Mouse (Mus musculus): ENCODE measurements at regions not wholly inside any gene's neighbourhood (a gene's known extent, or its start where the extent isn't known, plus 50 kb on each side); places are given as distances from the start of the nearest gene placed in this dataset.

DNA sequence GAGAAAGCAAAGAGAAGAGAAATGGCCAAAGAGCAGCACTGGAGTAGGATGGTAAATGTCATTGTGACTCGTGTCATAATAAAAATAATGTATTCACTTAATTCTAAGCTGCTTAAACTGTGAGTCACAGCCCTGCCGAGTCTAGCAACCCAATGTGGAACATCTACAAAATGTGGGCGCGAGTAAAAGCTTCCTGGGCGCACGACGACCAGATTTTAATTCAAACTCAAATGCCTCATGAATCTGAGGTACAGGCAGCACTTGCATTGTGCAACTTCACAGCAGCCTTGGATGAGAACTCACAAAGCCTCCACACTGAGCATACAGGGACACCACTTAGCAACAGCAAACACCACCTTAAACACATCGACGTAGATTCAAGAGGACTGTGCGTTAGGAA is 88.5 kb upstream of the Lpar1 start:
- no peak for TF ChIP-seq POLR2A (IDR thresholded peaks at IDR 0.05; ENCODE audit: extremely low read depth, insufficient read depth, low read length)
- TF ChIP-seq CTCF (IDR thresholded peaks at IDR 0.05; ENCODE audit: low read depth, low read length): no peak

Measured in liver, adult 2 months (tissue).